ENCODE assay signal across 8 mouse cellular contexts in the genomic region with DNA sequence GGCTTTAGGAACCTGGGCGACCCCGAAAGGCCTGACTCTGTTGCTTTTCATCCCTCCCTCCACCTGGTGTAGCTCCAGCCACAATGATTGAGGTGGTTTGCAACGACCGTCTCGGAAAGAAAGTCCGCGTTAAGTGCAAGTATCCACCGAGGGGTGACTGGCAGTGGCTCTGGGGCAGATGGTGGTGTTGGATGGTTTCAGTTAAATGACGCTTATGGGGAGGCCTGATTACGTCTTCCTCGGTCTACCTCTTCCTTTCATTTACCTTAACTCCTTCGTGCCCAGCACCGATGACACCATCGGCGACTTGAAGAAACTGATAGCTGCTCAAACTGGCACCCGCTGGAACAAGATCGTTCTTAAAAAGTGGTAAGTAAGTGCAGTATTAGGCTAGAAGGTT. TPM values are rescaled to one million over a fixed set of nuclear protein-coding genes. Genes with fewer than 3 reads are reported as not detected.
DNase-seq lines count a peak whose midpoint lies in the region; ATAC-seq and TF ChIP-seq lines count a peak whose summit lies in the region.

No protein-coding gene starts in this region.

- no peaks in the 10 kb centered on the region for H3K9me3 ChIP-seq in hindbrain, embryonic 15.5 days

- 1% methylated on average over 17 of the region's 17 CpGs for WGBS in spleen, adult 2 months
- 4% methylated on average over 17 of the region's 17 CpGs for WGBS in hindbrain, embryonic 15.5 days

- no peak for TF ChIP-seq POLR2A in spleen, adult 2 months (IDR thresholded peaks at IDR 0.05; ENCODE audit: low read depth, low read length)

- ATAC-seq in hindbrain, embryonic 15.5 days (ENCODE audit: low FRiP score, low read depth) = no peak
- peak; percentile 13 for ATAC-seq in megakaryocyte, adult 5-6 weeks (ENCODE audit: poor library complexity, severe bottlenecking)

- H3K36me3 ChIP-seq in spleen, adult 2 months (ENCODE audit: control insufficient read depth, insufficient read depth, low read length) = peaks cover 3% of the 10 kb centered on the region; the same call in 1 of the 2 replicates
- H3K36me3 ChIP-seq in hindbrain, embryonic 15.5 days = peaks cover 28% of the 10 kb centered on the region; the same call in 1 of the 2 replicates

- H3K4me1 ChIP-seq in spleen, adult 2 months (ENCODE audit: control insufficient read depth, insufficient read depth, insufficient read length) = peaks cover 11% of the 10 kb centered on the region
- peaks cover 39% of the 10 kb centered on the region for H3K4me1 ChIP-seq in hindbrain, embryonic 15.5 days (replicated peaks)

- peak overlapping the region; percentile 82 for H3K4me3 ChIP-seq in spleen, adult 2 months (ENCODE audit: extremely low read depth, insufficient read depth, insufficient read length)
- H3K4me3 ChIP-seq in hindbrain, embryonic 15.5 days = peak overlapping the region; percentile 84

- H3K27ac ChIP-seq in spleen, adult 2 months (ENCODE audit: insufficient read depth, low read length) = peak overlapping the region; percentile 92
- peak overlapping the region; percentile 95 for H3K27ac ChIP-seq in hindbrain, embryonic 15.5 days (replicated peaks)

- H3K27me3 ChIP-seq in spleen, adult 2 months (ENCODE audit: control insufficient read depth, insufficient read depth, low read length) = no peaks in the 10 kb centered on the region
- no peaks in the 10 kb centered on the region for H3K27me3 ChIP-seq in hindbrain, embryonic 15.5 days

- peak overlapping the region; percentile 95 for H3K4me2 ChIP-seq in hindbrain, embryonic 15.5 days

- peak overlapping the region; percentile 90 for H3K9ac ChIP-seq in hindbrain, embryonic 15.5 days

- DNase-seq in cerebellum, postnatal 10 days = peak; percentile 26 to 49
- DNase-seq in cerebellum, adult 8-10 months = no peak
- DNase-seq in spleen, adult 2 months (ENCODE audit: low read depth in 1 of 2, low spot score in 2 of 2) = no peak
- DNase-seq in spleen, postnatal 10 days (ENCODE audit: low spot score in 2 of 2) = no peak
- DNase-seq in ovary, adult 18-20 months (ENCODE audit: low spot score) = no peak
- no peak for DNase-seq in cerebellum, postnatal 4 days (ENCODE audit: low spot score in 2 of 2)

- TF ChIP-seq CTCF in spleen, adult 2 months (IDR thresholded peaks at IDR 0.05; ENCODE audit: extremely low read depth, insufficient read depth, insufficient read length, insufficient replicate concordance) = no peak

RNA-seq across cellular contexts. Expression of a gene that starts 0.6 kb away (rescaled TPM):
- 82.2 and 105 TPM in 2 replicates for polyA plus RNA-seq in spleen, adult 2 months (2012; rRNA removed)
- polyA plus RNA-seq in hindbrain, embryonic 15.5 days (2015; fragmentation: Nextera tagmentation; extraction: Ambion mirVana) = 13.8 TPM in 2 replicates
- 14.4 and 20.1 TPM in 2 replicates for total RNA-seq in megakaryocyte, adult 5-6 weeks (2015)
- total RNA-seq in megakaryocyte, adult 5-6 weeks (2017) = 4.1 and 4.5 TPM in 2 replicates

RNA-seq across cellular contexts. Expression of a gene that starts 2.4 kb away (rescaled TPM):
- 96.6 and 178 TPM in 2 replicates for polyA plus RNA-seq in spleen, adult 2 months (2012; rRNA removed)
- polyA plus RNA-seq in hindbrain, embryonic 15.5 days (2015; fragmentation: Nextera tagmentation; extraction: Ambion mirVana) = 441 and 476 TPM in 2 replicates
- 455 and 486 TPM in 2 replicates for total RNA-seq in megakaryocyte, adult 5-6 weeks (2015)
- 123 and 127 TPM in 2 replicates for total RNA-seq in megakaryocyte, adult 5-6 weeks (2017)

RNA-seq across cellular contexts. Expression of a gene that starts 6.8 kb away (rescaled TPM):
- 11.3 and 12.0 TPM in 2 replicates for polyA plus RNA-seq in spleen, adult 2 months (2012; rRNA removed)
- 66.0 and 66.3 TPM in 2 replicates for polyA plus RNA-seq in hindbrain, embryonic 15.5 days (2015; fragmentation: Nextera tagmentation; extraction: Ambion mirVana)
- 10.2 and 10.6 TPM in 2 replicates for total RNA-seq in megakaryocyte, adult 5-6 weeks (2015)
- 7.5 and 9.8 TPM in 2 replicates for total RNA-seq in megakaryocyte, adult 5-6 weeks (2017)

Comparison
In these comparisons a context has a peak if more than half of its experiments do, and no peak if none do; other contexts are left out.
1. DNase-seq: peak in cerebellum, postnatal 10 days (2 of 2); none in cerebellum, adult 8-10 months (single experiment), spleen, adult 2 months (0 of 2), spleen, postnatal 10 days (0 of 2), ovary, adult 18-20 months (single experiment) and cerebellum, postnatal 4 days (0 of 2).